Mouse (Mus musculus): Measurements from ENCODE around the gene Slc35a5. TPM values are rescaled to one million over a fixed set of nuclear protein-coding genes. Genes with fewer than 3 reads are reported as not detected.

Gene Slc35a5
- 1 to 10 TPM; 3.3 to 5.1 TPM for total RNA-seq (2021)
- long read RNA-seq, experiment 1, full-length matches to known transcripts = 2 of 3 reads
- long read RNA-seq, experiment 1, partial matches to known transcripts = 1 of 3 reads
- long read RNA-seq, experiment 1, other reads (novel, unspliced or antisense) = 0 of 3 reads
- long read RNA-seq, experiment 2 = 0 reads

GRCm38 (mm10) chr16:45158522-45159388 lies at the start of gene Slc35a5, which contains the start of gene Atg3:
Gene Slc35a5 (minus strand): TSS chr16:45158706.
Gene Atg3 (plus strand): TSS chr16:45158785.
- intact Hi-C loops (cut with DNase I) = loop anchor here (10.0 kb wide), 1 partner anchor 414 kb away; the partner anchor contains the start of gene Gtpbp8
- peak; percentile 87 to 95 for DNase-seq

GRCm38 (mm10) chr16:45204859-45205670 lies 46.6 kb upstream of the Slc35a5 start:
- DNase-seq = no peak
- intact Hi-C loops (cut with DNase I) = no loop called here

GRCm38 (mm10) chr16:45204438-45204837 lies 45.9 kb upstream of the Slc35a5 start:
- intact Hi-C loops (cut with DNase I) = no loop called here

DNA sequence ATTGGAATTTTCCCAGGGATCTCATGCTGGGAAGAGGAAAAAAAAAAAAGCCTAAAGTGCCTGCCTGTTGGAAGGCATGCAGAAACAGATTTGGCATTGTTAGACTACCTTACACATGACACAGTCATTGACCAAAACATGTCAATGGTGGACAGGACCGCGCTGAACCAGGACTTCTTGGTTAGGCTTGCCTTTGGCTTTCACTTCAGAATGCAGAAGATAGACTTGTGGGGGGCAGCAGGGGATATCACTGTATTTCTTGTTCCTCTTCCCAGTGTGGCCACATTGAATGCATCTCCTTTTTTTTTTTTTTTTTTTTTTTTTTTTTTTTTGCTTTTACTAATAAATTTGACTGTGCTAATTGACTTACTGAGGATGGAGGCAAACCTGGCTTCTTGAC lies 42.9 kb upstream of the Slc35a5 start:
- DNase-seq = no peak
- intact Hi-C loops (cut with DNase I) = no loop called here

More at GRCm38 (mm10) chr16:45204438-45204837, 45.9 kb upstream of the Slc35a5 start:
- DNase-seq = no peak

- DNase-seq = peak in 1 of 2 experiments; percentile 36
- intact Hi-C loops (cut with DNase I) = loop anchor here (2.0 to 5.0 kb wide), 2 partner anchors 215 to 434 kb away; no protein-coding TSS in a partner anchor
These were observed 38.3 kb upstream of the Slc35a5 start for GRCm38 (mm10) chr16:45196816-45197215.

DNA sequence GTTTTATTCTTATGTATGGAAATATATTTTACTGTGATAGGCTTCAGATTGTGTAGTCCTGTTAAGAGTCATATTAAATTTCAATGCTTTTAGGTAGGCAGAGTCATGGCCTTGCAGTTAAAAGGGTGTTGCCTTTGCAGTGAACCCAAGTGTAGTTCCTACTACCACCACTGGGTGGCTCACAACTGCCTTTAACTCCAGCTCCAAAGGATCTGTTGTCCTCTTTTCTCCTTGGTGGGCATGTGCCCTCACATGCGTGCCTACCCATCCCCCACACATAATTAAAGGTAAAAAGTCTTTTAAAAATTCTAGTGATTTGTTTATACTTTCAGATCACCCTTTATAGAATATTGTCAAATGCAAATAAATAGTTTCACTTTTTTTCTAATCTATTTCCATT lies 34.1 kb upstream of the Slc35a5 start:
- DNase-seq = peak in 1 of 2 experiments; percentile 56
- intact Hi-C loops (cut with DNase I) = no loop called here

DNA sequence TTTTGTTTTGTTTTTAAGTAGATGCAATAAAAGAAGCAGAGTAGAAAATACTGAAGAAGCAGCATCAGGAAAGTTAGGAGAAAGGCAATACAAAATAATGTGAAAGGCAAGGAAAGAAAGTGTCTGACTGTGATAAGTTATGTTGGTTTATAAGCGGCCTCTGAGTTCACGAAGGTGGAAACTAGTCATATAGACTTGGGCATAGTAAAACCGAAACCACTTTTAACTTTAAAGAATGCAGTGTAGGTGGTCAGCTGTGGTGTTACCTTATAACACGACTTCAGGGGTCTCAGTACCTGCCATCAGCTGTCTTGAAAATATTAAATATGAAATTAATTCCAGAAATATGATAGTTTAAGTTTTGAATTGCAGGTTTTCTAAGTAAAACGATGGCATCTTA lies 23.3 kb upstream of the Slc35a5 start:
- intact Hi-C loops (cut with DNase I) = no loop called here
- DNase-seq = no peak

DNA sequence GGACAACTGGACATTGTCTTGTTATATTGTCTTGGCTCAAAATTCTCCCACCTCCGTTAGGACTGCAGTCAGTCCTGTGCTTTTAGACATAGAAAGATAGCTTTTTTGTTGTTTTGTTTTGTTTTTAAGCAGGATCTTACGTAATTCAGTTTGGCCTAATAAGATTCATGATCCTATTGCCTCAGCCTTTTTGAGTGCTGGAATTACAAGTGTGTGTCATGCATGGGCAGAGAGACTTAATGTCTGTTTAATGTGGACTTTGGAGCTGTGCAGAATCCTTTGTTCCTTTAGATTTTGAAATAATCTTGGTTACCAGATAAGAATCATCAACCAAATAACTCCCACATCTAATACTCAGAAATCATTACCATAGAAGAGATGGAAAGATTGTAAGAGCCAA lies 20.0 kb upstream of the Slc35a5 start:
- no peak for DNase-seq
- intact Hi-C loops (cut with DNase I) = no loop called here

GRCm38 (mm10) chr16:45159389-45159716 lies 847 bp upstream of the Slc35a5 start:
- DNase-seq = no peak
- intact Hi-C loops (cut with DNase I) = loop anchor here (10.0 kb wide), 1 partner anchor 415 kb away; the partner anchor contains the start of gene Gtpbp8

GRCm38 (mm10) chr16:45158136-45158521 lies 377 bp downstream of the Slc35a5 start:
- intact Hi-C loops (cut with DNase I) = loop anchor here (10.0 kb wide), 1 partner anchor 413 kb away; the partner anchor contains the start of gene Gtpbp8
- DNase-seq = peak; percentile 58 to 61

DNA sequence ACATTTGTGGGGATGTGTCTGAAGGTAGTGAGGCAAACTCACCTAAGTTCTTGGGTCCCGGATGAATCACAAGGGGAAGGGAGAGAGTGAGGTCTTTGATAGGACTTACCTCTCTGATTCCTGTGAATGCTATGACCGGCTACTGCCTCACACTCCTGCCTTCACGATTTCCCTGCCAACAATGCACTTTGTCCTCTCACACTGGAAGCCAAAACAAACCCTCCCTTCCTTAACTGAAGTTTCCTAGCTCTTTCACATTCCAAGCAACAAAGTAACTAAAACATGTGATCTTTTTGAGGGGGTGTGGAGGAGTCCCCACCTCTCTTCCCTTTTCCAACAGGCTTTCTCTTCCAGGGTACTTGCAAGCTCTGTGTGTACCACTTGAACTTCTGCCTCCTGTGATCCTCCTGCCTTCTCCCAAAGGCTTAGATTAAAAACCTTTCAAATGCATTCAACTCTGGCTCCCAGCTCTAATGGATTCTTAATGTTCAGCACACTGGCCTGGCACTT lies 3.7 kb downstream of the Slc35a5 start:
- intact Hi-C loops (cut with DNase I) = loop anchor here (10.0 kb wide), 1 partner anchor 410 kb away; the partner anchor contains the start of gene Gtpbp8
- no peak for DNase-seq

DNA sequence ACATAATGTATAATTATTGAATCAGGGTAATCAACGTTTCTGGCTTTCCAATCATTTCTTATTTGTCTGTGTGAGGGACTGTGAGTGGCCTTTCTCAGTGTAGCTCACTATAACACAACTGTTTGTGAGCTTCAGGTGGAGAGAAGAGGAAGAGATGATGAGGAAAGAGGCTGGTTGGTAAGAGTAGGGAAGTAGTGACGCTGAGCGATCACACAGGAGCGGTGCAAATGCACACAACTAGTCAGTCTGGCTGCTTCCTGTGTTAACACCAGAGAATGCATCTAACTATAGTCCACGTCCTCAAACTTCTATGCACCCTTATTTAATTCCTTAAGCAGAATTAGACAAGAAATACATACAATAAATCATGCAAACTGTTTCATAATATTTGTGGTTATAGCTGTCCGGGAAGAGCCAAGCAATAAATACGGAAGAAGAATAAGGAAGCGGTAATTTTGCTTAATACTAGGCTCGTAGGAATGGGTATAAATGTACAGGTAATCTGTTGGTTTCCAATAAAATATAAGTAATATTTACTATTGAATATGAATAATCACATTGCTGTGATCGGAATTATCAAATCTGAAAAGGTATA lies 9.9 kb downstream of the Slc35a5 start:
- no peak for DNase-seq
- intact Hi-C loops (cut with DNase I) = no loop called here

DNA sequence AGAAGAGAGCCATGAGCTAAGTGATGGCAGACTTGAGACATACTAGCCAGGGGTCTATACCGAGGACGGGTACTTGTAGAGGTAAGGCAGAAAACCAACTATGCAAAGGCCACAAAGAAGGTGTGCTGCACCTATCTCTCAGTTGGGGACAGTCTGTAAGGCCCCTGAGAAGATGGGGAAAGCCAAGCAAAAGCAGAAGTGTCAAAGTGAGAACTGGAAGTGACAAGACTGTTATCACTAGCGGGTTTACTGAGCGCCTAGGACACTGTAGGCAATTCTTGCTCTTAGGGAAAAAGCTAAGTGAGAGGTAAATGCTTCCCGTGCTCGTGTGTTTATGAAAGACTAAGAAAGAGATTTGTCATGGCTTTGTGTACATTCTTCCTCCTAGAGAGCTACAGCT lies 13.4 kb downstream of the Slc35a5 start:
- intact Hi-C loops (cut with DNase I) = no loop called here
- DNase-seq = no peak

GRCm38 (mm10) chr16:45142565-45142964 lies 15.9 kb downstream of the Slc35a5 start:
- no peak for DNase-seq
- intact Hi-C loops (cut with DNase I) = no loop called here

DNA sequence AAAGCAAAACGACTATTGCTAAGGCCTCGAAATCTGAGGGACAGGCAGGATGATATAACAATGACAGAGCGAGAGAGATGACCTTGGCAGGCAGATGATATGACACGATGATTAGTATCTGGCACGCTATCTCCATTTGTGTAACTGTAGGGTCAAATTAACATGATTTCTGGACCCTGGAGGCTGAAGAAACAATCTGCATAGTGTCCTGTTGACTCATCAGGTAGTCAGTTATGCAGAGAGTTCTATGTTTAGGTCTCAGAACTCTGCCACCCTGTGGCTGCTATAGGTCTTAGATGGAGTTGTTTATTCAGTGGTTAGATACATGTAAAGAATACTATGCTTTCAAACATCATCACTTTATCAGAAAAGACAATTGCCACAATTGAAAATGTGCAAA lies 16.8 kb downstream of the Slc35a5 start:
- DNase-seq = no peak
- intact Hi-C loops (cut with DNase I) = no loop called here

- no peak for DNase-seq
- intact Hi-C loops (cut with DNase I) = no loop called here
These were observed 30.4 kb downstream of the Slc35a5 start for GRCm38 (mm10) chr16:45127936-45128710.

- DNase-seq = no peak
- intact Hi-C loops (cut with DNase I) = no loop called here
These were observed 34.0 kb downstream of the Slc35a5 start for GRCm38 (mm10) chr16:45124230-45125203.

DNA sequence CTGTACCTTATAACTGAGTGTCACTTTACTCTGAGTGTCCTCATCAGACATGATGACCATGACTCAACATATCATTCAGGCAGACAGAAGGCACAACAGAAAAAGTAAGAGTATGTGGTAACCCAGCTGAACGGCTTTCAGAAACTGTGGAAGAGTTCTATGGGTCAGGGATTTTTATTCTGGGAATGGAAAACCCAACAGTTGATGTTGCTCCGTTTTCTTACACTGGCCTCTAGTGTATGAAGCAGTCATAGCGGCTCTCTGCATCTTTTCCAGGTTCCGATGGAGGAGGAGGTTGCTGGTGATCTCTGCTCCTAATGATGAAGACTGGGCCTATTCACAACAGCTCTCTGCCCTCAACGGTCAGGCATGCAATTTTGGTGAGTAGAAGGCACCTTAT lies 35.9 kb downstream of the Slc35a5 start:
- DNase-seq = no peak
- intact Hi-C loops (cut with DNase I) = no loop called here
